Mouse (Mus musculus): ENCODE results near the gene Lrba.

Gene Lrba

DNA sequence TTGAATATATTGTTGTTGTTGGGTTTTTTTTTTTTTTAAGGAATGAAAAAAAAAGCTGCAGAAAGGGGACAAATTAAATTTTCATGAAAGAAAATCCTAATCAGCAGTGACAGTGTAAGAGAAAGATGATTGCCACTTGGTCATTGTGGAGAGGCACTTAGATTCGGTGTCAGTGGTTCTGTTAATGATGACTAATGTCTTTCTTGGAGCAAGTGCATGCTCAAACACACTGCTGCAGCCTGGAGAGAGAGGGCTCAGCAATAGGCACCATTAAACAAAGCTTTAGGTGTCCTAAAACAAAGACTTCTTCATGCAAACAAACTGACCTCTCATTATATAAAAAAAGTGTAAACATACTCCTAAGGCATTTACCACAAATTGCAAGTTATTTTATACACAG, 334.5 kb downstream of the Lrba start:
- DNase-seq (ENCODE audit: low spot score in 2 of 2) = no peak

DNA sequence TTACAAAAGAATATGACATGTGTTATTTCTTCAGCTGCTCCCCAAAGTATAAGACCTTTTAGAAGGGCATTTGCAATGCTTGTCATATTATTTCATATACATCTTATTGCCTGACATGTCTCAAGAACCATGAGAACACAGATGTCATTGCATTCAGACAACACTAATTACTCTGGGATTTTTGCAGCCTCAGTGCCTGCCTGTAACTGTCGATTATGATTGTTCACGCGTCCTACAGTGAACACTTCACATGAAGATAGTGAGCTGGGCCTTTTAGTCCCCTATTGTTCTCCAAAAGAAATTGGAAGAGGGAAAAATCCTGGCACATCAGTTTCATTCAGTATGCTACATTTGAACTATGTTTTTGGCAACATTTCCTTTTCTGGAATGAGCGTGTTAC, 335.2 kb downstream of the Lrba start:
- DNase-seq (ENCODE audit: low spot score in 2 of 2) = no peak

DNA sequence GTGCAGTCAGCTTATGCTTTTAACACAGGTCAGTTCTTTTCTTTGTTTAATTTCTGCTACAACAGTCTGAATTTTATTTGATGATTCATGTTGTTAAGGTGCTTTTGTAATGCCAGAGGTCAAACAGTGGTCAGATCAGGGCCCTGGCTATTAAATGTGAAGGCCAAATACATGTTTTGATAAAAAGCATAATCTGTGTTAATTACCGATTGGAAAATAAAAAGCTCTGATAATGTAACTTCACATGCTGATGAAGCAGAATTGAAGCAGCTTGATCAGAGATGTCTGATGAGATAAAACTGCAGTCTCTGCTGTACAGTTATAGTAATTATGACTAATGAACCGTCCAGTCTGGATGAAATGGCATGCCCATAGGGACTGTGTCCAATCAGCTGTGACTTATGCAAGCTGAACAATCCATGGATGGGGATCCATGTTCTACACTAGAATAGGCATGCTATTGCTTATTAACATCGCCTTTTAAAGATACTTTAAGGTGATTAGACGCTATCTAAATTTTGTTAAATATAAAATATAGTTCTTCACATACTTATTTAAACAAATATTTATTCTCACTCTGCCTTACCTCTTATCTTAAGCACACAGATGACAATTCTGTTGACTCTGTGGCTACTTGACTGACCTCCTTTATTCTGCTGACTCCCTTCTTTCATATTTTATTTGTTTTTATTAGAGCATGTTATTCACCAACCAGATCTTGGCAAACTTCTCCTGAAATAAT, 336.0 kb downstream of the Lrba start:
- DNase-seq (ENCODE audit: low spot score in 2 of 2) = no peak

DNA sequence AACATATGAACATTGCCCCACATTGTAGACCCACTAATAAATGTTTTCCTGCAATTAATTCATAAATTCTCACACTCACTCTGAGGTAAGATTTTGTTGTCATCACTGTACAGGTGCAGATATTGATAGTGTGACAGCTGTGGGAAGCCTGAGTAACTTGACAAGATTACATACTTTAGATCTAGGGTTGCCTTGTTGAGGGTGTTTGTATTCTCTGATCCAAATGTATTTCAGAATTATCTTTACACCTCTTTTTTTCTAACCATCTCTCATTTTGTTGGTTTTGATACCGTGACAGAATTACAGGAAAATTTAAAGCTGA, 336.5 kb downstream of the Lrba start:
- no peak for DNase-seq (ENCODE audit: low spot score in 2 of 2)

DNA sequence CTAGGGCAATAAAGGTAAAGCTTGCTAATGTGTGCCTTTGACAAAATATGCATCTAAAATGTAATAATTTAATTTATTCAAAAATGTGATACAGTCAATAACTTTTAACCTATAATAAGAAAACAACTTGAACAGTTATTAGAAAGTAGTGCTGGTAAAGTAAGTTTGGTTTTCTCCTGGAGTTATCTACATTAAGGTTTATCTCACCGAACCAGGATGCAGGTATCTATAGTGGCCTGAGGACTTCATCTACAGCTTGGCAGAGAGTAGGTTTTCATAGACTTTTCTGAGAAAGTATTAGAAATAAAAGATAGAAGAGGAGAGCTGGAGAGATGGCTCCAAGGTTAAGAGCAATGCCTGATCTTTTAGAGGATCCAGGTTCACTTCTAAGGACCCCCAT, 336.9 kb downstream of the Lrba start:
- DNase-seq (ENCODE audit: low spot score in 2 of 2) = no peak

DNA sequence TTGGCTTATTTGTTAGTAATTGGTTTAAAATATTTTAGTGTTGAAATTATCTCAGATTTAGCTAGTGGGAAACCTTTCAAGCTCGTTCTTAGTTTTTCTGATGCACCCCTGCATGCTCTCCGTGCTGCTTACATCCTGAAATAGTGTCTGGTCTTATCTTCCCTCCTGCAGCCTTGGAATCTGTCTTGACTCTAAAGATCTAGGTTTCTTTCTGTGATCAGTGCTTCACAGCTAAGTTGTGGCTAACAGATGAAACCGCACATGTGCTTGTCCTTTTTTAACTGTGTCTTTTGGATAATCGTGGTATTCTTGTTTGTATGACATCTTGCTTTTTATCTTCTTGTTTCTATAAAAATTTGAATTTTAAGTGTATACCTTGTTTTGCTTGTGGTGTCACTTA, 342.8 kb downstream of the Lrba start:
- no peak for DNase-seq (ENCODE audit: low spot score in 2 of 2)

DNA sequence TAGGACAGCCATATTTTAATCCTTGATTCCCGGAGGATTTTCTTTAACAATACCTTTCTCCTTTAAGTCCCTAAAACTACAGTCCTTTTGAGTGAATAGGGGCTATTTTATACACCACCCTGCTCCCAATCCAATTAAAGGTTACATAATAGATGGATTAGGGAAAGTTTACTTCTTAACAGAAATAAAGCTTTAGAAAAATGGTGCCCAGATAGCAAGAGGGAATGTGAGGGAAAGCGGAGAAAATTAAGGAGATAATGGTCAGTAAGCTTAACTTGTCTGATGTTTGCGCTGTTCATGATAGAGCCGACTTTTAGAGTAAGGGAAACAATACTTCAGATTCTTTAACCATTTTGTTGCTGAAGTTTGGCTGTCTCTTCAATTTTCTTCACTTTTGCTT, 347.0 kb downstream of the Lrba start:
- DNase-seq (ENCODE audit: low spot score in 2 of 2) = no peak

DNA sequence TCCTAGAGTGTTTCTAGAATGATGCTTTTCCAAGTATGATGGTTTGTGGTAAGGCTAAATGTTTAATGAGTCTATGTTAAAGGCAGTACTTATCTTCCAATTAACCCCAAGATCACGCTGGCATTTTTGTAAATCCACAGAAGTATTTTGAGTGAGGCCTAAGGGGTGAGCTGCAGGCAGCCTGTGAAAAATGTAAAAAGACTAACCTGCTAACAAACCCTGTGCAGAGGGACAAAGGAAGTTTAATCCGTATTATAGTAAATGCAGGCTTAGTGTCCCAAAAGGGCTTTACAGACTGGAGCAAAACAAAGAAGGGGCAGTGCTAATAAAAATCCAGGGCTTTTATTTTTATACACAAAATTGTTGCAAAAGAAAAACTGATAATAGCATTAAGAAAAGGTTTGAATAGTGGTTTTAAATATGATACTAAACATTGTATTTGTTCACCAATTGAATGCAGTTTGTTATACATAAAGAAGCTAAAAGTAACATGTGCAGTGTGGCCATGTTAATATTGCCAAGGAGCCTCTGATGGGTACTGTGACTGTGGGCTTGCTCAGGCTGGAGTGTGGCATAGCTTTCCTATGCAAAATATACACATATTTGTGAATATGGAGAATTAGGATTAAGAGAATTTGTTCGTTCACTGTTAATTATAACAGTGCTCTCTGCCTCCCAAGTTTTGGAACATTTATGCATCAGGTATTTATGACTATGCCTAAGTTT, 348.2 kb downstream of the Lrba start:
- DNase-seq (ENCODE audit: low spot score in 2 of 2) = no peak

DNA sequence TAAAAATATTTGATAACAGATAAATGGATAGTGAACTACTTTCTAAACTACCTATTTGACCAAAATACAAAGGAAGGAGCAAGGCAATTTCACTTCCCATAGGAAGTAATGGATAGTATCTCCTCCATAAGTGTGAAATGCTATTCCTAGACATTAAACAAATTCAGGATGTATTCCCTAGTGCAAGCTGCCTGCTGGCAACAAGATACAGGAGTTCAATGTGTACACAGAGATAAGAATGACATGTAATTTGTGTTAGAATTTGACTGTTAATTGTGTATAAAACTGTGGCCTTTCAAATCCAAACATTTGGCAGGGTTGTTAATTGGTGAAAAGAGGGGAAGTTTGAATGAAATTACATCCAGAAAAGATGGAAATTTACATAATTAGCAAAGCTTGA, 350.8 kb downstream of the Lrba start:
- no peak for DNase-seq (ENCODE audit: low spot score in 2 of 2)

DNA sequence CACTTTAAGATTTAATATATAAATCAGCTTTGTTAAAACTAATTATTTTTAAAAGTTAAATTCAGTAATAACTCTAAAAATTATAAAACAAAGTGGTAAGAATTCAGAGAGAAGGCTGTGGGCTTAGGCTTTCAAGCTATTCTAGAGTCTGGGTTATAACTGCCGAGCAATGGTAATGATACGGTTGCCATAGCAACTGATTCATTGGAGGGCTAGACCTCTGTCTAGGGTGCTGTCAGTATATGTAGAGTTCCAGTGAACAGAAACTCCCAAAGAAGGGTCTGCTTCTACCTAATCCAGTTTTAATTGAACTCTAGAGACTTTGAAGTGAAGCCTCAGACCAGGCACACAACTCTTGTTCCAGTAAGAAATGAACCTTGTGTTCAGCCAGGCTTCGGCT, 377.8 kb downstream of the Lrba start:
- DNase-seq (ENCODE audit: low spot score in 2 of 2) = no peak

DNA sequence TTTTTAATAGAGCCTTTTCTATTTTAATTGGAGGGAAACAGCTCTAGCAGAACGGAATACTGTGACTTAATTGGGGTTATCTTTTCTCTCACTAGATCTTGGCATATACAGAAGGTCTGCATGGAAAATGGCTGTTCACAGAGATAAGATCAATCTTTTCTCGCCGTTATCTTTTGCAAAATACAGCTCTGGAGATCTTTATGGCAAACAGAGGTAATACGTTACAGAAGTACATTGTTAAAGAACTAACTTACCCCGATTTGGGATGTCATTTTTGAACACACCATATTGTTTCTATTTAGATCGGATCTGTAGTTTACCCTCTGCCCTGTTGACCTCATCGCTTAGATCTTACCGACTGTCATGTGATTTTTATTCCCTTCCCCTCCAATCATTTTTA, 381.3 kb downstream of the Lrba start:
- no peak for DNase-seq (ENCODE audit: low spot score in 2 of 2)

DNA sequence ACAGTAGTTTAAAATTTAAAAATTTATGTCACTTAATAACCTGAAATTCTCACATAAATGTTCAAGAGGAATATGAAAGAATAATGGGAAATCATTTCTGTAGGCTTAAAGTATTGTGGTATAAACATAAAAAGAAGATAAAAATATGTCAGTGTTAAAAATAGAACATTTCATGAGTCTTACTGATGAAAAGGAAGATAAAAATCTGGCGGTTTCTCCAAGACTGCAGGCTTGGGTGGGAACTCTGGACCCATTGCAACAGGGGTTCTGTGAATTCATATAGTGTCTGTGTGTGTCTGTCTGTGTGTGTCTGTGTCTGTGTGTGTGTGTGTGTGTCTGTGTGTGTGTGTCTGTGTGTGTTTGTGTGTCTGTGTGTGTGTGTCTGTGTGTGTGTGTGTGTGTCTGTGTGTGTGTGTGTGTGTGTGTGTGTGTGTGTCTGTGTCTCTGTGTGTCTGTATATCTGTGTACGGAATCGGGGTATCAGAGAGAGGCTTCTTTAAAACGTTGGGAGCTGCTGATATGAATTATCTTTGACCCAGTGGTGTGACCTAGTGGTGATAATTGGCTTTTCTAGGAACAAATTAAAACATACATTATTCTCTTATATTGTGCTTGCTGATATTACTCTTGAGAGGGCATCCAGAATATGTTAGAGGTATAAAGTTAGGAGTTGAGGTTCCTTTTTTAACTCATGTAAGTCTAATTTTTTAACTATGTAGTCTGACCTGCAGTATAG, 402.7 kb downstream of the Lrba start:
- no peak for DNase-seq (ENCODE audit: low spot score in 2 of 2)

DNA sequence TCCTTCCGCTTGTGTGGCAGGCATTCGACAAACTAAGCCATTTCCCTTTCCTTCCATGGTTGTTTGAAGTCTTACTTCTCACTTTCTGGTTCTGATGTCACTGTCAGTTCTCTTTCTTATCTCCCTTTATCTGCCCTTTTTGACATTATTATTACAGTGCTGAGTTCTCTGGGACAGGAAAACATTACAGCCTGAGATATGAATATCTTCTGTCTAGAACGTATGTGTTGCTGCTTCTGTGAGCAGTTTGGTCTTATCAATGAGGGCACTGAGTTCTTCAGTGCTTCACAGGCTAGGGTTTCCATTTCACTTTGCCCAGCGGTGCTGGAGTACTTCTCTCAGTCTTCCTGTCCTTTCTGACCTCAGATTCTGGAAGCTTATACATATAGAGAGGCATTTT, 404.9 kb downstream of the Lrba start:
- no peak for DNase-seq (ENCODE audit: low spot score in 2 of 2)

DNA sequence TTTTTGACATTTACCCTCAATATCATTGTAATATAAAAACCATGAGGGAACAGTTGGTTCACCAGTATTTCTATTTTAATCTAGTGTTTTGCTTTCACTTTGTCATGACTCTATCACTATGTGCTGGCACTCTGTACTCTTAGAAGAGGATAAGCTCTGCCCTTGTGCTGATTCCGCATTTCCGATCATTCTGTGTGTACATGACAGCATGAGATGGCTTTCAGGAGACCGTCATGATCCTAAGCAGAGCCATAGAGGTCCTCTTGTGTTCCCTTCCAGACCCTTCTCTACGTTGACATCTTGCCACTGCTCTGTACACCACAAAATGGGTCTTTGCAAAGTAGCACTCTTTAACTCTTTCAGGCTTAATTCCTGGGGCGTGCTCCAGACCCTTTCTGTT, 411.0 kb downstream of the Lrba start:
- DNase-seq (ENCODE audit: low spot score in 2 of 2) = peak; percentile 4

DNA sequence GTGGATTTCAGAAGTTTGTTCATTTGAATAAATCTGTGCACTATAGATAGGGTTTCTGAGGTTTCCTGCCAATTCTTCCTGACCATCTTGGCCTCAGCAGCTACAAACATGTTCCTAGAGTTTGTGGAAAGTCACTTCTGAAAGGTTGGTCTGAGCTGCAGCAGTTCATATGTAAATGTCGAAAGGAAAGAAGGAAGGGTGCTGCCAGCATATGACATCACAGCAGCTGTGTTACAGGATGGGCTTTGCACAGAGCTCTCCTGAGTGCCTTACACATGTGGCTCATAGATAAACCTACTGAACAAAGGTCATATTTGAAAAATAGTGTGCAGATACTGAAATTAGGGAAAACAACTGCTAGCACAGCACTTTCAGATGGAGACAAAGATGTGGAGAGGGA, 411.5 kb downstream of the Lrba start:
- peak in 1 of 2 experiments; percentile 3 for DNase-seq (ENCODE audit: low spot score in 2 of 2)

DNA sequence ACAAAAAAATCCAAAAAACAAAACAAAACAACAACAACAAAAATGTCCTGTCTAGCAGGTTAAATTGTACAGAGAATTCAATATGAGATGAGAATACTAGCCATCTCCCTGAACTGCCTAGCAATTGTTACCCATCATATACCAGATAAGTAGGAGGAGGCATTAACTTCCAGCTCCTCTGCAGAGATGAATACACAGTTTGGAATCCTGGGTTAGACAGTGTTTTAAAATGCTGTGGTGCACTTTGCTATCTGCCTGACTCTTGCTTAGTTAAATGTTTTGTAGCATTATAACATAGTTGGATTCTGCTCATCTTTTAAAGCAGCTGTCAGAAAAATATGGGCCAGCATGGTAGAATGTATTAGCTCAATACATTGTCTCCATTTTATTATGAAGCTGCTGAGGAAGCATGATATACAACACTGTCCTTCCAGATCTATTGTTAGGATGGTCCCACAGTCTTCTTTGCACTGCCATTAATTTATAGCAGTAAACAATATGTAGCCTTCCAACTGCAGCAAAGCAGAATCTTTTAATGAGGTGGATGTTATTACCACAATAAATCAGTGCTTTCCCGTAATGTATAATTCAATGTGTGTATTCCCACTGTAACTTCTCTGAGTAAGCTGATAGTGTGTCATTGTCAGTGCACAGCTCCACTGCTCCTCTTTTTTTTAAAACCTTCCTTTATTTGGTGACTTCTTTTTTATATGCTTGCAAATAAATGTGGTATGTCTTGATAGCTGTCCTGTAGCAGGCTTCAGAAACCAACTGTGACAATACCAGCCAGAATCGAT, 414.3 kb downstream of the Lrba start:
- no peak for DNase-seq (ENCODE audit: low spot score in 2 of 2)

DNA sequence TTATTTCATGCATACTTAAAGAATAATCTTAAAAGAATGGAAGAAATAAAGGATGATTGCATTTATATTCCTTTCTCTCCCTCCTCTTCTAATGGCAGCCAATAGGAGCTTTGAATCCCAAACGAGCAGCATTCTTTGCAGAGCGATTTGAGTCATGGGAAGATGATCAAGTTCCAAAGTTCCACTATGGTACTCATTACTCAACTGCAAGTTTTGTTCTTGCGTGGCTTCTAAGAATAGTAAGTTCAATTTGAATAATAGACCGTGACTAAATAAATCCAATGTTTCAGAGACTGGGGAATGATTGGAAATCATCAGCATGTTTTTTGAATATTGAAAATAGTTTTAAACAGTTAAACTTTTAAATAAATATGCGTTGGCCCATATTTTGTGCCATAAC, 416.9 kb downstream of the Lrba start:
- DNase-seq (ENCODE audit: low spot score in 2 of 2) = no peak

DNA sequence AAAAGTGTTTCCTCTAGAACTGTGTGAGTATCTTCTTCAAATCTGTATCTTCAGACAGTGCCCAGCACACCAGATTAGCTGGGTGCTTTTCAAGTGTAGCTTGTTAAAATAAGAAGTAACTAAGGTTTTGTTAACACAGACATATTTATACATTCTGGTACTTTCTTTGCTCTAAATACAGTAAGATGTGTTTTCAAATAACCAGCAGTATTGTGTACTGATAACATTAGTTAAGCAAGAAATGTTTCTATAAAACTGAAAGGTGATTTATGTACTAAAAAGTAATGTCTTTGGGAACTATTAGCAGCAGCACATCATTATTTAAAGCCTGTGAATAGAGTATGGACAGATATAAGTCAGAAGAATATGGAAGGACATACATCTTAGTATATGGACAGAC, 417.3 kb downstream of the Lrba start:
- DNase-seq (ENCODE audit: low spot score in 2 of 2) = no peak

DNA sequence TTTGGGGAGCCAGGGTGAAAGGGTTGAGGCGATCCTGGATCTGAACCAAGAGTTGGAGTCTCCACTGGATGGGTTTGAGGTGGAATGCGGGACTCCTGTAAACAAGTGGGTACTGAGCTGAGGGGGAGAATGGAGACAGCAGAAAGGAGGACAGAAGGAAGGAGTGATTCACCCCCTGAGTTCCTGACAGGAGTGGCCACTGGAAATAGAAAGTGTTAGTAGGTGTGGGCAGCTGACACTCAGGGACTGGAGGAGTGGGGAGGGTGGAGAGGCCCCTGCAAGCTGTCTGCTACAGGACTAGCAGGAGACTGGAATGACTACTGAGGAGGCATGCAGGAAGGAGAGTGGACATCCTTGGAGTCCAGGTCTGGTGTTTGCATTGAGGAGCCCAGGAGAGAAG, 422.3 kb downstream of the Lrba start:
- no peak for DNase-seq (ENCODE audit: low spot score in 2 of 2)

DNA sequence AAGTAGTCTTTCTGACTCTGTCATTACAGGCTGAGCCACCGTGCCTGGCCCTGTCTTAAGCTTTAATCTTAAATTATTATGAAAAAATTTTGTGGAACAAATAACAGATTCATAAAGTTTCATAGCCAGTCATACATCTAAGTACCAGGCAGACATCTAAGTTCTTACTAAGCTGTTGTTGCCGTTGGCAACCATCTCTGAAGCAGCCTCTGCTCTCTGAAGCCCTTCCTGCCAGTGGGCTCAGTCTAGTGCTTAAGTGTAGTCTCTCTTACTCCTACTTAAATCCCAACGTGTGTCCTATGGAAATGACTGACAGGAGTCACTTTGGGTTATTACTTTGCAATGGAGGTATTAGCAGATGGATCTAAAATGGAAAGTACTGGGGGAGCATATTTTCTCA, 426.5 kb downstream of the Lrba start:
- no peak for DNase-seq (ENCODE audit: low spot score in 2 of 2)

DNA sequence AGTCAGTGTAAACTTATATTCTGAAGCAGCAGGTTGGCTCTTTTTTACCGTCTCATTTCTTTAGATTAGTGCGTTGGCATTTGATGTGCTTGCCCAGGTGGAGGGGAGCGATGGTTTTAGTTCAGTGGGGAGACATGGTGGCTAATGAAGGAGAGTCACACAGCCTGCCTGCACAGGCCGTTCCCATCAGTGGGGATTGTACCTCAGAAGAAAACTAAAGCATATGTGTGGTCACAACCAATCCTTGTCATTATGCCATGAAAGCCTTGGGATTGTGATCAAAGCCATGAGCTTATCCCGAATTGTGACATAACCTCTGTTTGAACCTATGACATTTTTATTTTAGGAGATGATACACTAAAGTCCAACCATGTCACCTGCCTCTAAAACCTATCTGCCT, 434.8 kb downstream of the Lrba start:
- no peak for DNase-seq (ENCODE audit: low spot score in 2 of 2)

DNA sequence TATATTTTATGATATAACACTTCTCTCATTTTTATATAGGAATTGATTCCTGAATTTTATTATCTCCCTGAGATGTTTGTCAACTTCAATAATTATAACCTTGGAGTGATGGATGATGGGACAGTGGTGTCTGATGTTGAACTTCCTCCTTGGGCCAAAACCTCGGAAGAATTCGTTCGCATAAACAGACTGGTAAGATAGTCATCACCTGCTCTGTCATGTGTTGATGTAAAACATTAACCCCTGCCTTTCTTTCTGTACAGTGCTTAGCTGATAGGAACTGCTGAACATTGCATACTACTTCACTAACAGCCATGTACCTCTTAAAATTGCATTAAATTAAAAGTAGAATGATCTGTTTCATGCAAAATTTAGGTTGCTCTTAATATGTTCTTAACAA, 439.9 kb downstream of the Lrba start:
- no peak for DNase-seq (ENCODE audit: low spot score in 2 of 2)
